Mouse (Mus musculus) hindlimb bud, embryonic 11.5 days (tissue): Measurements from ENCODE around the gene Pex11a.
A peak's percentile ranks its signal among the peaks of the same experiment; 100 is the strongest.
"Not testable (repeated sequence)": the region's sequence is repeated elsewhere in the genome, so short reads cannot be mapped to it uniquely, and the experiment has no call there.

Experiments used
- DNase-seq: peaks from one replicate; pipeline ENCODE4 v3.0.0-alpha.2; 2012; ENCODE audit warnings: low read depth, low spot score; ENCODE audit errors: extremely low spot score

Pex11a gene

DNA sequence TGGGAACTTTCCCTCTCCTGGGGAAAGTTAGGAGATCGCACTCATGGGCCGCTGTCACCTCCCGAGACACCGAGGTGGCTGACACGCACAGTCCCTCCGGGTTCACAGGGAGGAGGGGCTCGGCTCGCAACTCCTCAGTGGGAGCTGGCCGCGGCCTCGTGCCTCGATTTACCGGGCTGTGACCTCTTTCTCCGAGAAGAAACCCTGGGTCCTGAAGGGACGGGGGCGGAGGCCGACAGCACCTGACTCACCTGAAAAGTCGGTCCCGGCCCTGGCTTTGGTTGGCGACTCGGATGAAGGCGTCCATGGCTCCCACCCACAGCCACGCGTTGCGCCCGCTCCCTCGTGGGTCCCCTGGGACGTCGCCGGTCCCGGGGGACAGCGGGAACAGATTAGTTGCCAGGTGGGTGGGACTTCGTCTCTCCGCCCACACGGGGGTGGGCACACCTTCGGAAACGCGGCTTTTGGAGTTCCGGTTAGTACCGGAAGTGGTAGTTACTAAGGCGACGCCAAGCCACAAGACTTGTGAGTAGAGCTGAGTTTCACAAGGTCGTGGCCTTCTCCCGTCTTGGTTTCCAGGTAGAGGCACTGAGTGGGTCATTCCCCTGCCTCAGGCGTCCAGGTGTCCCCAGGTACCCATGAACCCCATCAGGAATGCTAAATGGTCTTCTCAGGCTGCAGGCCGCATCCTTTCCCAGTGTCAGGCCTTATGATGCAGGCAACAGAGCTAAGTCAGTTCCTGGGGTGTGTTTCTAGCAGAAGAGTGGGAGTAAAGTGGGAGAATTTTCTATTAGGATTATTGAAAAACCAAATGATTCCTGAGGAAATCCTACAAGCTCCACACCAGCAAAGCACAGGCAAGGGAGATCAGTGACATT, at the start of gene Pex11a, which contains the start of gene Wdr93:
Pex11a (minus strand) TSS at position 473 of the 878 bp plus-strand sequence.
Wdr93 (plus strand) TSS at position 505 of the 878 bp plus-strand sequence.
- DNase-seq, result peak; percentile 57

DNA sequence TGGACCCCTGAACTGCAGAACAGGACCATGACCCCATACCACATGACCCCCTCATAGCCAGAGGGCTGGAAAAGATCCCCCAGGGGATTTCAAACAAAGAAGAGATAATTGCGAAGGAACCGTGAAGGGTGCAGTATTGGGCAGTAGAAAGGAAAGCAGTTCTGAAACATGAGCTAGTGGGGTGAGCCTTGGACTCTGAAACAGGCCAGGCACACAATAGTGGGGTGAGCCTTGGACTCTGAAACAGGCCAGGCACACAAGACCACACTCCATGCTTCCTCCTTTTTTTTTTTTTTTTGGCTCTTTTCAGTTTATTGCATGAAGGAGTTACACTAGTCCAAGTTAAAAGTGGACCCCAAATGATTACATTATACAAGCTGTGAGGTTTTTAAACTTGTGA, 46.9 kb upstream of the Pex11a start:
- DNase-seq, result not testable (repeated sequence)

DNA sequence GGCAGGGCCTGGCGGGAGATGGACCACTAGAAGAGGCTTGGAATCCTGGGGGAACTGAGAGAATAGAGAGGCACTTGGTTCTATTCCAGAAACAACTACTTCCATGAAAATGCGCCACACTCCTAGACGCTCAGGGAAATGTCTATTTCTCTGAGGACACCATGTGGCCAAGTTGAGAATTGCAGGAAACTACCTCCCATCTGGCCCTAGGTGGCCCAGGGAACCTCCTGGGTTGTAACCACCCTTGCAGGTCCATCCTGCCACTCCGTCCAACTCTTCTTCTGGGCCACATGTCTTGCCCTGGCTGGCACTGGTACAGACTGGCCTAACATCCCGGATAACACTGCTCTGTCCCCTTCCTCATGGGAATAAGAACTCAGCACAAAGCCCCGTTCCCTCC, 43.4 kb upstream of the Pex11a start:
- peak; percentile 71 for DNase-seq

DNA sequence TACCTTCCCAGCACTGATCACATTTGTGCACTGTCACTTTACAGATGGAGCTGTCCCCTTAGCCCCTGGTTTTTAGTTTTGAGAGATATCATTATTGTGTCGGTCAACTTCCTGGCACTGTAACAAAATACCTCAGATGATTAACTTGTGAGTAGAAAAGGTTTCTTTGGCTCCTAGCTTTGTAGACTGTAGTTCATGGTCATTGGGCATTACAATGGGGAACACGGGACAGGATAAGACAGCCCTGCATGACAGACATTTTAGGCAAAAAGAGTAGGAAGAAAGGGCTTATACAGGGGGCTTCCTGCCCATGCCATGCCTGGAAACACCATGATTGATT, 39.6 kb upstream of the Pex11a start:
- DNase-seq, result no peak

GRCm38 (mm10) chr7:79781826-79782515, 39.0 kb upstream of the Pex11a start:
- DNase-seq, result no peak

GRCm38 (mm10) chr7:79780647-79781626, 38.0 kb upstream of the Pex11a start:
- DNase-seq, result peak; percentile 76

GRCm38 (mm10) chr7:79771561-79772512, 28.9 kb upstream of the Pex11a start:
- DNase-seq, result no peak

GRCm38 (mm10) chr7:79769664-79770063, 26.7 kb upstream of the Pex11a start:
- no peak for DNase-seq

DNA sequence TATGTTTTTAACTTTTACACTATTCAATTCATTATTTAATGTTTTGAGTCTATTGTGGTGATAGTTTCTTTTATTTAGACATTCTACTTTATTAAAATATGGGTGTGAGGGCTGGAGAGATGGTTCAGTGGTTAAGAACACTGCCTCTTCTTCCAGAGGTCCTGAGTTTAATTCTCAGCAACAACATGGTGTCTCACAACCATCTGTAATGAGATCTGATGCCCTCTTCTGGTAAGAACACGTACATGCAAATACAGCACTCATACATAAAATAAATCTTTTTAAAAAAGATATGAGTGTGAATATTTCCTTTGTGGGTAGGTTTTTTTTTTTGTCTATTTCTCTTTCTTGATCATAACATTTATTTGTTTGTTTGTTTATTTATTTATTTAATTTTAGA, 23.1 kb upstream of the Pex11a start:
- no peak for DNase-seq

- no peak for DNase-seq
These were observed 19.2 kb upstream of the Pex11a start for GRCm38 (mm10) chr7:79762106-79762505.

- no peak for DNase-seq
These were observed 18.4 kb upstream of the Pex11a start for GRCm38 (mm10) chr7:79761124-79761876.

GRCm38 (mm10) chr7:79759766-79760165, 16.8 kb upstream of the Pex11a start:
- DNase-seq, result no peak

- DNase-seq, result no peak
These were observed 15.2 kb upstream of the Pex11a start for GRCm38 (mm10) chr7:79758176-79758575.

- no peak for DNase-seq
These were observed 13.4 kb upstream of the Pex11a start for GRCm38 (mm10) chr7:79756334-79756733.

GRCm38 (mm10) chr7:79749511-79749910, 6.6 kb upstream of the Pex11a start:
- no peak for DNase-seq

GRCm38 (mm10) chr7:79747659-79748058, 4.7 kb upstream of the Pex11a start:
- DNase-seq, result no peak

DNA sequence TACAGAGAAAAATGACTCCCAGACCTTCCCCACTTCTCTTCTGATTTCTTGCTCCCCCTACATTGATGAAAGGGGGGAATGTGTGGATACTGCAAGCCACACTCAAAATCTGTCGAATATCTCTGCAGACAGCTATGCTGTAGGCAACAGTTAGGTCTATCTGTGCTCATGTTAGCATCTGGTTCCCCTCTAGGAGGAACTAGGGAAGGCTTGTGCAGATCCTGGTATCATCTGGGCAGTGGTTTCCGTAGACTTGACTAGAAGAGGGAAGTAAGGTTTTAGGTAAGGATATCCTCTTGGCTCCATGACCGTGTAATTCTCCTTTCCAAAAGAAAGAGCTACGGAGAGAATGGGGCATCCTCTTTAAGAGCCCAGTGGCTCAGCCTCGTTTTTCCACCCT, 1.7 kb upstream of the Pex11a start:
- DNase-seq, result no peak

DNA sequence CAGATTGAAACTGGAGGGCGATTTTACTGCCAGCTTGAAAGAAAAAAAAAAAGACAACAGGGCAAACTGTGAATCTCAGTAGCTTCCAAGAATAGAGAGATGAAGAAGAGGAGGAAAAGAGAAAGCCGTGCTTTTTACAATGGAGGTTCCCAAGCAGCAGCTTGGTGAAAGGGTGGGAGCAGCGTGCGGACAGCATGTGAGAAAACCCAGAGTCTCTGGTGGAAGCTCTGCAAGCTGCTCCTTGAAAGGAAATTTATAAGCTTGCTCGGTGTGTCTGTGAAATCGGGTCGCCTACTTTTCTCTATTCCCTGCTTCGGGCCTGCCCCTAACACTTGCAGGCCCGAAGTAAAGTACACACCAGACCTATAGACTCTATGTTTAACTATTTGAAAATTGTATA, 1.1 kb upstream of the Pex11a start:
- no peak for DNase-seq

- DNase-seq, result no peak
These were observed 663 bp downstream of the Pex11a start for GRCm38 (mm10) chr7:79742277-79742658.
